Mouse (Mus musculus) hindbrain, embryonic 15.5 days (tissue): ENCODE measurements around the gene Stk39. TPM values are rescaled to one million over a fixed set of nuclear protein-coding genes. Genes with fewer than 3 reads are reported as not detected.

Source experiments
- ATAC-seq: fragments of 200-750 bp; cut with Nextera tagmentation; 2 replicates; pipeline ENCODE4 v1.8.0; 2017; ENCODE audit warnings: low read depth, moderate number of reproducible peaks, moderate TSS enrichment; ENCODE audit not compliant: low FRiP score
- H3K27ac ChIP-seq: fragments of 300-500 bp; sonication (generic); replicated peaks from 2 replicates; pipeline ENCODE4 v1.5.1; 2015; ENCODE audit warnings: mild to moderate bottlenecking, inconsistent platforms
- H3K27me3 ChIP-seq: fragments of 300-500 bp; sonication (generic); 2 replicates; pipeline ENCODE4 v1.6.1; 2015; ENCODE audit warnings: control low read depth, inconsistent platforms
- H3K36me3 ChIP-seq: fragments of 300-500 bp; sonication (generic); 2 replicates; pipeline ENCODE4 v1.6.1; 2015; ENCODE audit warnings: control low read depth, inconsistent platforms
- H3K4me1 ChIP-seq: fragments of 300-500 bp; sonication (generic); replicated peaks from 2 replicates; pipeline ENCODE4 v1.6.1; 2015; ENCODE audit warnings: control low read depth, inconsistent platforms
- H3K4me2 ChIP-seq: fragments of 300-500 bp; sonication (generic); 2 replicates; pipeline ENCODE4 v1.6.1; 2015; ENCODE audit warnings: moderate library complexity, mild to moderate bottlenecking, inconsistent platforms
- H3K4me3 ChIP-seq: fragments of 300-500 bp; sonication (generic); 2 replicates; pipeline ENCODE4 v1.5.1; 2015; ENCODE audit warnings: mild to moderate bottlenecking, inconsistent platforms
- H3K9ac ChIP-seq: fragments of 300-500 bp; sonication (generic); 2 replicates; pipeline ENCODE4 v1.6.1; 2015; ENCODE audit warnings: inconsistent platforms
- H3K9me3 ChIP-seq: fragments of 300-500 bp; sonication (generic); 2 replicates; pipeline ENCODE4 v1.6.1; 2016; ENCODE audit warnings: control low read depth, inconsistent platforms
- WGBS: fragments of 180-500 bp; shearing (Covaris S2); methylation state at CpG from one replicate; pipeline ENCODE4 v1.1.7; 2015; 5-methylcytosine and 5-hydroxymethylcytosine counted together
- polyA plus RNA-seq: library from polyadenylated mRNA; unstranded; fragments of >200 nt; fragmentation: Nextera tagmentation; extraction: Ambion mirVana; gene quantifications from 2 replicates; pipeline ENCODE4 v1.2.1, GENCODE M21; 2015

Stk39 gene
- polyA plus RNA-seq, 1 experiment from 2014 or later, result 34.3 TPM

DNA sequence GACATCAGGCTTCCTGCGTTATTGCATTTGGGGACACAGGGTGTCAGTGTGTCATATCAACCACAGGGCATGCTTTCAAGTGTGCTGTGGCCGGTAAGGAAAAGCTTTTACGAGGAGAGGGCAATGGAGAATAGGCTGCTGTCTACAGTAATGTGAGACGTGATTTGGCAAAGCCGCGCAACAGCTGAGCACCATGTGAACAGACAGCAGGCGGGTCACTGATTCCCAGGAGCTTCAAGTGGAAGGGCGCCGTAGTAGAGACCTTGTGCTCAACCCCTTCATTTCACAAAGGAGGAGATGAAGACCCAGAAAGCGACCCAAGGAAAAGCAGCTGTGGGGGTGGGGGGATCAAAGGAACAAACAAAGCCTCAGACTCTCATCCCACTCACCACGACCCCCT is 156.8 kb downstream of the Stk39 start:
- Histone ChIP-seq H3K9me3 (no peaks in the 10 kb centered on the region), H3K27me3 (no peaks in the 10 kb centered on the region), H3K4me3 (no peak overlapping the region), H3K27ac (no peak overlapping the region), H3K9ac (no peak overlapping the region), H3K4me1 (peaks cover 17% of the 10 kb centered on the region), H3K36me3 (no peaks in the 10 kb centered on the region), H3K4me2 (no peak overlapping the region)
- WGBS, result 62% methylated on average over 11 of the region's 11 CpGs
- no peak for ATAC-seq

- Histone ChIP-seq H3K4me2 (no peak overlapping the region), H3K27me3 (no peaks in the 10 kb centered on the region), H3K27ac (no peak overlapping the region), H3K4me1 (no peaks in the 10 kb centered on the region), H3K4me3 (no peak overlapping the region), H3K36me3 (peaks cover 11% of the 10 kb centered on the region; the same call in 1 of the 2 replicates), H3K9me3 (no peaks in the 10 kb centered on the region), H3K9ac (no peak overlapping the region)
- whole genome bisulfite sequencing, result 94% methylated on average over 3 of the region's 3 CpGs
- no peak for ATAC-seq
Observed at GRCm38 (mm10) chr2:68310121-68310520, 161.9 kb downstream of the Stk39 start.

DNA sequence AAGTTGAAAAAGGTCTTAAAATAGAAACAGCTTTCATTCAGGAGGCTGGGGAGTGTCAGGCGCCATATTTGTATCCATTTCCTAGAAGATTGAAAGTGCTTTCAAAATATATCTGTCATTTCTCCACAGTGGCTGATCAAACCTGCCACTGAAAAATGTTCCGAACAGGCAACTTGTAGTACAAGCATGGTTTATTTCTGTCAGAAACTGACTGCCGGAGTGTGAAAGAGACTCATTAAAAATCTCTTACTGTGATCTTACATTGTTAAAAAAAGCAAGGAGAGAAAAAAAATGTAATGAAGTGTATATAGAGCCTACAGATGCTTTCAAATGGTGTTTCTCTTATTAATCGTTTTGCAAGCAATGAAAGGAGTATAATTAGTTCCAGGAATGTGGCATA is 165.5 kb downstream of the Stk39 start:
- no peak for ATAC-seq
- Histone ChIP-seq H3K4me2 (no peak overlapping the region), H3K36me3 (peaks cover 12% of the 10 kb centered on the region; the same call in 1 of the 2 replicates), H3K9ac (no peak overlapping the region), H3K27me3 (no peaks in the 10 kb centered on the region), H3K9me3 (no peaks in the 10 kb centered on the region), H3K4me3 (no peak overlapping the region), H3K27ac (no peak overlapping the region), H3K4me1 (peaks cover 10% of the 10 kb centered on the region)
- WGBS, result 79% methylated on average over 4 of the region's 4 CpGs

GRCm38 (mm10) chr2:68304771-68305460 is 167.2 kb downstream of the Stk39 start:
- peaks cover 12% of the 10 kb centered on the region; the same call in 1 of the 2 replicates for H3K36me3 ChIP-seq
- H3K27ac ChIP-seq, result no peak overlapping the region
- no peak overlapping the region for H3K4me2 ChIP-seq
- 93% methylated on average over 6 of the region's 6 CpGs for WGBS
- no peak for ATAC-seq
- H3K9ac ChIP-seq, result no peak overlapping the region
- H3K27me3 ChIP-seq, result no peaks in the 10 kb centered on the region
- H3K4me3 ChIP-seq, result no peak overlapping the region
- H3K4me1 ChIP-seq, result peaks cover 10% of the 10 kb centered on the region
- H3K9me3 ChIP-seq, result no peaks in the 10 kb centered on the region

DNA sequence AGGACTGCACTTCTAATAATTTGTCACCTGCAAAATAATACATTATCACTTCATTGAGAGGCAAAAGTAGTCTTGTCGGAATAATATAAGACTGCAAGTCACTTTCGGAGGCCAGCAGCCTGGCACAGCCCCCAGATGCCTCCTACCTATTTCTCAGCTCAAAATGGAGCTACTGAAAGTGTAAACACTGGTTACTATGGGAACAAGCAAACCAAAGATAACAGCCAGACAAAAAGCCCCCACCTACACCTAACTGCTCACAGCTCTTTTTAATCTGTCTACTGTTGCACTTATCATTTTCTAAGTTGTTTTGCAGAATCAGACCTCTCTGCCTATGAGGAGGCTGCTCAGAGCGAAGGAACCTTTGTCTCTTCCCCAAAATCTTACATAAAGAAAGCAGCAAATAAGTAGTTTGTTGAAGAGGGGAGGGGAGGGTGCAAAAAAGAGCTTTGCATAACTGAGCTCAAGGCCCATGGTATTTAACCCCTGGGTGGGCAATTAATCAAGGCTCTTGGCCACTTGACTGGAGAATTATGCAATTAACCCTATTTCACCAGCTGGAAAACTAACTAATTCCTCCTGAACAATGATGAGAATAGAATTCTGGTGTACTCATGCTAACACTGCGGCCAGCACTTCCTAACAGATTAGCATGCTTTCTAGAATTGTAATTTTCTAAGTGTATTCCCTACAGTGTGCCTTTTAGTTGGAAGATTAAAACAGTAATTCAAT is 170.1 kb downstream of the Stk39 start:
- Histone ChIP-seq H3K27me3 (no peaks in the 10 kb centered on the region), H3K4me3 (no peak overlapping the region), H3K4me2 (no peak overlapping the region), H3K36me3 (peaks cover 18% of the 10 kb centered on the region; the same call in 1 of the 2 replicates), H3K9me3 (no peaks in the 10 kb centered on the region), H3K9ac (no peak overlapping the region), H3K27ac (peak overlapping the region; percentile 40; the same call in 1 of the 2 replicates), H3K4me1 (peaks cover 10% of the 10 kb centered on the region)
- ATAC-seq, result no peak
- WGBS, result 52% methylated on average over 4 of the region's 4 CpGs

- Histone ChIP-seq H3K36me3 (peaks cover 7% of the 10 kb centered on the region; the same call in 1 of the 2 replicates), H3K27me3 (no peaks in the 10 kb centered on the region), H3K4me3 (no peak overlapping the region), H3K4me1 (peaks cover 10% of the 10 kb centered on the region), H3K4me2 (no peak overlapping the region), H3K9me3 (no peaks in the 10 kb centered on the region), H3K27ac (no peak overlapping the region), H3K9ac (no peak overlapping the region)
- ATAC-seq, result no peak
- WGBS, result 95% methylated on average over 3 of the region's 3 CpGs
Observed at GRCm38 (mm10) chr2:68298356-68298755, 173.7 kb downstream of the Stk39 start.

- WGBS, result 95% methylated on average over 2 of the region's 2 CpGs
- Histone ChIP-seq H3K9ac (no peak overlapping the region), H3K9me3 (no peaks in the 10 kb centered on the region), H3K27ac (no peak overlapping the region), H3K36me3 (peaks cover 7% of the 10 kb centered on the region; the same call in 1 of the 2 replicates), H3K27me3 (no peaks in the 10 kb centered on the region), H3K4me1 (peaks cover 10% of the 10 kb centered on the region), H3K4me2 (no peak overlapping the region), H3K4me3 (no peak overlapping the region)
- ATAC-seq, result no peak
Observed at GRCm38 (mm10) chr2:68297955-68298354, 174.1 kb downstream of the Stk39 start.

DNA sequence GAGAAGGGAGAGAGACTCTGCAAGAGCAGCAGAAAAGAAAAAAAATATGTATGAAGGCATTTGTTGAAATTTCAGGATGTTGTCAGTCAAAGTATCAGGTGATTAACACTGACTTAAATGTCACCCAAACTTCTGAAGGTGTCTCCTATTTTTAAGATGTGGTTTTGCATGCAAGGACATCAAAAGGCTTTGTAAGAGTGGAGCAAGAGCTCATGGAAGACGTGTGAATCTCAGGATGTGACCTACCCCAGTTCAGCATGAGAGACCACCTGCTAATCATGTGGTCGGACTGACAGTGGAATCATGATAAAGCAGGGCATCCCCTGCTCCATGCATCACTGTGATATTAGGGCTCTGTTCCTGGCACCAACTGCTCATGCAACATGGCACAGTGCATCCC is 175.3 kb downstream of the Stk39 start:
- no peak overlapping the region for H3K9ac ChIP-seq
- no peaks in the 10 kb centered on the region for H3K9me3 ChIP-seq
- 85% methylated on average over 2 of the region's 2 CpGs for WGBS
- no peak overlapping the region for H3K4me3 ChIP-seq
- ATAC-seq, result no peak
- H3K27ac ChIP-seq, result no peak overlapping the region
- H3K27me3 ChIP-seq, result no peaks in the 10 kb centered on the region
- H3K4me2 ChIP-seq, result no peak overlapping the region
- H3K36me3 ChIP-seq, result peaks cover 7% of the 10 kb centered on the region; the same call in 1 of the 2 replicates
- peaks cover 2% of the 10 kb centered on the region for H3K4me1 ChIP-seq

DNA sequence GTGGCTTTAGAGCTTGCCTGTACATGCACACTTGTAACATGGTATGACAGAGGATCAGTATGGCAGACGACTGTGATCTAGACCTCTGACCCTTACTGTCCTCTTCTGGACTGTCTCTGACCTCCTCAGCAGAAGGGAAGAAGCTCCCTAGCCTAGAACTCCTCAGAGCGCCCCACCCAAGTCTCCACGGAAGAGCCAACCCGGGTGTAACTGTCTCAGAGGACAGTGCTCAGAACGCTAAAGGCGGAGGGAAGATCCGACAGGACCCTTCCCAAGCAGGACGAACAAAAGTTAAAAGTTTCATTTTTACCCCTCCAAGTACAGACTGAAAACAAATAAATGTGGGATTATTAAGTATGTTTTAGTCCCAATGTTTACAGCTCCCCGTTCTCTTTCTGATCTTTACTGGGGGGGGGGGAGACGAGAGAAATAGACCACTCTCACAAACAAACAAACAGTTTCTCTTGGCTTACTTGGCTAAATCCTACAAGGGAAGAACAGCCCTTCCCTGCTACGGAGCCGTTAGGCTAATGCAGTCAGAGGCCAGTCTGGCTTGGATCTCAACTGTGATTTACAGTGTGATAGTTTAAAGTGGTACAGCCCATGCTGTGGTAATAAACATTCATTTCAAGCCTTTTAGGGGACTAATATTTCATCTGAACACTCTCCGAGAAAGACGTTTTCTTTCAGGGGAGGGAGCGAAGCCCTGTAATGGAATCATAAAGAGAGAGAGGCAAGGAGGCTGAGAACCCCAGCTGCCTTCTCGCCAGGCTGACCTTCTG is 179.3 kb downstream of the Stk39 start:
- H3K27ac ChIP-seq, result no peak overlapping the region

GRCm38 (mm10) chr2:68291895-68292294 is 180.2 kb downstream of the Stk39 start:
- Histone ChIP-seq H3K36me3 (no peaks in the 10 kb centered on the region), H3K4me1 (0 out of 2 replicates have a peak, but pooled peaks cover 6% of the 10 kb centered on the region), H3K4me3 (no peak overlapping the region), H3K27me3 (no peaks in the 10 kb centered on the region), H3K27ac (no peak overlapping the region), H3K9ac (no peak overlapping the region), H3K4me2 (no peak overlapping the region), H3K9me3 (no peaks in the 10 kb centered on the region)
- WGBS, result 50% methylated on average over 5 of the region's 5 CpGs
- peak; percentile 45; the same call in 1 of the 2 replicates for ATAC-seq

More for the DNA sequence above, 179.3 kb downstream of the Stk39 start:
- Histone ChIP-seq H3K4me3 (no peak overlapping the region), H3K4me2 (no peak overlapping the region), H3K9ac (no peak overlapping the region), H3K36me3 (no peaks in the 10 kb centered on the region; the same call in 1 of the 2 replicates), H3K4me1 (0 out of 2 replicates have a peak, but pooled peaks cover 6% of the 10 kb centered on the region), H3K9me3 (no peaks in the 10 kb centered on the region), H3K27me3 (no peaks in the 10 kb centered on the region)
- no peak for ATAC-seq
- WGBS, result 76% methylated on average over 16 of the region's 16 CpGs

- no peak overlapping the region for H3K4me3 ChIP-seq
- H3K4me1 ChIP-seq, result 0 out of 2 replicates have a peak, but pooled peaks cover 6% of the 10 kb centered on the region
- no peak overlapping the region for H3K9ac ChIP-seq
- H3K9me3 ChIP-seq, result no peaks in the 10 kb centered on the region
- H3K27ac ChIP-seq, result no peak overlapping the region
- no peaks in the 10 kb centered on the region for H3K36me3 ChIP-seq
- no peaks in the 10 kb centered on the region for H3K27me3 ChIP-seq
- H3K4me2 ChIP-seq, result no peak overlapping the region
- 57% methylated on average over 4 of the region's 4 CpGs for WGBS
- no peak for ATAC-seq
Observed at GRCm38 (mm10) chr2:68289961-68290360, 182.1 kb downstream of the Stk39 start.
